Mouse (Mus musculus) kidney, embryonic 14.5 days (tissue): ENCODE results near the gene Inpp5f. TPM values are rescaled to one million over a fixed set of nuclear protein-coding genes. Genes with fewer than 3 reads are reported as not detected.

ENCODE experiments used
- ATAC-seq: fragments of 200-750 bp; cut with Nextera tagmentation; 2 replicates; pipeline ENCODE4 v1.8.0; 2017; ENCODE audit warnings: moderate number of reproducible peaks, mild to moderate bottlenecking, moderate TSS enrichment, moderate library complexity; ENCODE audit not compliant: low FRiP score, low TSS enrichment
- H3K27ac ChIP-seq: fragments of 300-500 bp; sonication (generic); 2 replicates; pipeline ENCODE4 v1.5.1; 2014; ENCODE audit warnings: low read depth, mild to moderate bottlenecking, low read length, moderate library complexity, mixed read lengths
- H3K27me3 ChIP-seq: fragments of 300-500 bp; sonication (generic); 2 replicates; pipeline ENCODE4 v1.6.1; 2014; ENCODE audit warnings: mild to moderate bottlenecking, low read length; ENCODE audit not compliant: control insufficient read depth, insufficient read depth
- H3K36me3 ChIP-seq: fragments of 300-500 bp; sonication (generic); 2 replicates; pipeline ENCODE4 v1.6.1; 2014; ENCODE audit warnings: low read length, mixed read lengths; ENCODE audit not compliant: control insufficient read depth, insufficient read depth
- H3K4me1 ChIP-seq: fragments of 300-500 bp; sonication (generic); 2 replicates; pipeline ENCODE4 v1.6.1; 2014; ENCODE audit warnings: low read length, mixed read lengths; ENCODE audit not compliant: control insufficient read depth, insufficient read depth
- H3K4me2 ChIP-seq: fragments of 300-500 bp; sonication (generic); replicated peaks from 2 replicates; pipeline ENCODE4 v1.6.1; 2014; ENCODE audit warnings: low read depth, mild to moderate bottlenecking, low read length
- H3K4me3 ChIP-seq: fragments of 300-500 bp; sonication (generic); 2 replicates; pipeline ENCODE4 v1.5.1; 2014; ENCODE audit warnings: mild to moderate bottlenecking, low read length
- H3K9ac ChIP-seq: fragments of 300-500 bp; sonication (generic); 2 replicates; pipeline ENCODE4 v1.6.1; 2014; ENCODE audit warnings: low read depth, mild to moderate bottlenecking, low read length, moderate library complexity
- H3K9me3 ChIP-seq: fragments of 300-500 bp; sonication (generic); 2 replicates; pipeline ENCODE4 v1.6.1; 2016; ENCODE audit warnings: low read length; ENCODE audit not compliant: control insufficient read depth
- WGBS: fragments of 180-500 bp; shearing (Covaris S2); extraction: QIAGEN DNeasy Blood & Tissue Kit; methylation state at CpG from one replicate; pipeline ENCODE4 v1.1.7; 2014; 5-methylcytosine and 5-hydroxymethylcytosine counted together
- polyA plus RNA-seq: library from polyadenylated mRNA; unstranded; fragments of >200 nt; fragmentation: Nextera tagmentation; extraction: Ambion mirVana; gene quantifications from 2 replicates; pipeline ENCODE4 v1.2.1, GENCODE M21; 2014

The Inpp5f gene
- polyA plus RNA-seq, 1 experiment from 2014 or later: 36.5 TPM

DNA sequence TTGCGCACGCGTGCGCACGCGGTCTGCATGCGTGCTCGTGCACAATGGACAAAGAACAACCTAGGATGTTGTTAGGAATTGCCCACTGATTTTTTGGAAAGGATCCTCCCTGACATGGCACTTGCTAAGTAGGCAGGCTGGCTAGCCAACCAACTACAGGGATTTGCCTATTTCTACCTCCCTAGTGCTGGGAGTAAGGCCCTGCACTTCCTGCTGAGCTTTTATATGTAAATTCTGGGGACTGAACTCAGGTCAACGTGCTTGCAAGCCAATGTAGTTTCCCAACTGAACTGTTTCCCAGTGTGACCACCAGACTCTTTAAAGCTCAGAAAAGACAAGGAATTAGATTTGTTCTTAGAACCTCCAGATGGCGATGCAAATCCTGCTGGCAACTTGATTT lies 115.9 kb downstream of the Inpp5f start:
- H3K36me3 ChIP-seq: peaks cover 14% of the 10 kb centered on the region; the same call in 1 of the 2 replicates
- no peak overlapping the region for H3K9ac ChIP-seq
- no peaks in the 10 kb centered on the region for H3K27me3 ChIP-seq
- H3K27ac ChIP-seq: no peak overlapping the region
- no peak overlapping the region for H3K4me2 ChIP-seq
- no peak for ATAC-seq
- 71% methylated on average over 10 of the region's 10 CpGs for WGBS
- H3K4me3 ChIP-seq: no peak overlapping the region
- H3K4me1 ChIP-seq: no peaks in the 10 kb centered on the region
- no peaks in the 10 kb centered on the region for H3K9me3 ChIP-seq

- peaks cover 7% of the 10 kb centered on the region; the same call in 1 of the 2 replicates for H3K36me3 ChIP-seq
- H3K4me3 ChIP-seq: no peak overlapping the region
- no peaks in the 10 kb centered on the region for H3K9me3 ChIP-seq
- WGBS: 62% methylated on average over 5 of the region's 5 CpGs
- no peak for ATAC-seq
- no peak overlapping the region for H3K4me2 ChIP-seq
- no peaks in the 10 kb centered on the region for H3K4me1 ChIP-seq
- H3K9ac ChIP-seq: no peak overlapping the region
- no peaks in the 10 kb centered on the region for H3K27me3 ChIP-seq
- H3K27ac ChIP-seq: no peak overlapping the region
Measured at GRCm38 (mm10) chr7:128727701-128728100, 116.6 kb downstream of the Inpp5f start.

GRCm38 (mm10) chr7:128728738-128729137 lies 117.6 kb downstream of the Inpp5f start:
- Histone ChIP-seq H3K4me2 (no peak overlapping the region), H3K27me3 (no peaks in the 10 kb centered on the region), H3K4me3 (no peak overlapping the region), H3K4me1 (no peaks in the 10 kb centered on the region), H3K36me3 (no peaks in the 10 kb centered on the region), H3K9me3 (no peaks in the 10 kb centered on the region), H3K9ac (no peak overlapping the region), H3K27ac (no peak overlapping the region)
- WGBS: 70% methylated on average over 10 of the region's 10 CpGs
- peak; percentile 25; the same call in 1 of the 2 replicates for ATAC-seq

GRCm38 (mm10) chr7:128731585-128731984 lies 120.5 kb downstream of the Inpp5f start:
- 76% methylated on average over 2 of the region's 2 CpGs for WGBS
- no peaks in the 10 kb centered on the region for H3K36me3 ChIP-seq
- ATAC-seq: no peak
- H3K4me3 ChIP-seq: no peak overlapping the region
- H3K27me3 ChIP-seq: no peaks in the 10 kb centered on the region
- no peaks in the 10 kb centered on the region for H3K4me1 ChIP-seq
- H3K9me3 ChIP-seq: no peaks in the 10 kb centered on the region
- no peak overlapping the region for H3K27ac ChIP-seq
- no peak overlapping the region for H3K4me2 ChIP-seq
- no peak overlapping the region for H3K9ac ChIP-seq

- Histone ChIP-seq H3K9ac (peak overlapping the region; percentile 98; the same call in 1 of the 2 replicates), H3K4me1 (peaks cover 15% of the 10 kb centered on the region), H3K27me3 (no peaks in the 10 kb centered on the region), H3K27ac (no peak overlapping the region), H3K4me2 (peak overlapping the region; percentile 90), H3K9me3 (no peaks in the 10 kb centered on the region), H3K4me3 (peak overlapping the region; percentile 98; the same call in 1 of the 2 replicates), H3K36me3 (no peaks in the 10 kb centered on the region)
- 67% methylated on average over 5 of the region's 5 CpGs for WGBS
- no peak for ATAC-seq
Measured at GRCm38 (mm10) chr7:128738041-128738440, 126.9 kb downstream of the Inpp5f start.

GRCm38 (mm10) chr7:128739116-128739461 lies 128.0 kb downstream of the Inpp5f start:
- H3K27ac ChIP-seq: no peak overlapping the region
- H3K4me1 ChIP-seq: peaks cover 17% of the 10 kb centered on the region
- no peaks in the 10 kb centered on the region for H3K36me3 ChIP-seq
- H3K27me3 ChIP-seq: no peaks in the 10 kb centered on the region
- no peaks in the 10 kb centered on the region for H3K9me3 ChIP-seq
- 2% methylated on average over 15 of the region's 15 CpGs for WGBS
- H3K4me3 ChIP-seq: peak overlapping the region; percentile 98
- peak overlapping the region; percentile 98 for H3K9ac ChIP-seq
- ATAC-seq: no peak
- peak overlapping the region; percentile 90 for H3K4me2 ChIP-seq

DNA sequence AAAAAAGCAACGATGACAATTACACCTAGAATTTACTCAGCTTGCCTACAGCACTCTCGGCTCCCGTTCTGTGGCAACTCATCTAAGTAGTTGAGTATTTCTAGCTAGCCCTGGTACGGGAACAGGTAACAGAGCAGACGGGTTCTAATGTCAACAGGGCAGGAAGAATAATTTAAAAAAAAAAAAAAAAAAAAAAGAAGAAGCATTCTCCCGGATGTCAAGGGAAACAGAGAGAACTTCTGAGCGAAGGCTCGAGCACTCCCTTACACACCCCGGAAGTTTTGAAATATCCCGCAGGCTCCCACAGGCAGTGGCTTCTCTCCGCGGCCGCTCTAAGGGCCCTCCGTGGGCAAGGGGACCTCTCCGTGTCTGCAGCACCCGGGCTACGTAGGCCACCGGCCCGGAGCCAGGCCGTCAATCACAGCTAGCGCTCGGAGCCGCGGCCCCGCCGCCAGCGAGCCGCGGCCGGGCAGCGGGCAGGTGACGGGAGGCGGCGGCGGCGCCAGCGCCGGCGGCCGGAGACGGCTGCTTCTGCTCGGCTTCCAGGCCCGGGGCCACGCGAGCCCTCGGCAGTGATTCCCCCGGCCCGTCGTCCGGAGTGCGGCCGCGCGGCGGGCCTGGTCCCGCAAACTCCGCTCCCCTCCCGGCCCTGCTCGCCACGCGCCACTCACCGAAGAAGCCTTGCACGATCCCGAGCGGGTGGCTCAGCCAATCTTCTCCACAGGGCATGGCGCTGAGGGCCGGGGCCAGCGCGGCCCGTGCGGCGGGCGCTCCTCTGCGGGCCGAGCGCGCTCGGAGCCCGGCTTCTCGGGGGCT lies 128.5 kb downstream of the Inpp5f start:
- peak overlapping the region; percentile 87; the same call in 1 of the 2 replicates for H3K27ac ChIP-seq
- H3K4me1 ChIP-seq: peaks cover 19% of the 10 kb centered on the region
- ATAC-seq: peak; percentile 45
- H3K4me2 ChIP-seq: peak overlapping the region; percentile 90
- peak overlapping the region; percentile 98 for H3K4me3 ChIP-seq
- WGBS: under 1% methylated on average over 75 of the region's 80 CpGs
- H3K9ac ChIP-seq: peak overlapping the region; percentile 98
- no peaks in the 10 kb centered on the region for H3K9me3 ChIP-seq
- no peaks in the 10 kb centered on the region for H3K27me3 ChIP-seq
- no peaks in the 10 kb centered on the region for H3K36me3 ChIP-seq

GRCm38 (mm10) chr7:128740334-128740733 lies 129.2 kb downstream of the Inpp5f start, which contains the start of gene Mcmbp:
Gene Mcmbp (minus strand): TSS chr7:128740495.
- peak within 1 kb of the TSS; percentile 87; the same call in 1 of the 2 replicates for H3K27ac ChIP-seq
- H3K9ac ChIP-seq: peak within 1 kb of the TSS; percentile 98
- H3K4me3 ChIP-seq: peak within 1 kb of the TSS; percentile 98
- no peaks in the 10 kb centered on the region for H3K27me3 ChIP-seq
- ATAC-seq: peak; percentile 88
- peaks cover 19% of the 10 kb centered on the region for H3K4me1 ChIP-seq
- no peaks in the 10 kb centered on the region for H3K9me3 ChIP-seq
- WGBS: under 1% methylated on average over 28 of the region's 35 CpGs
- H3K36me3 ChIP-seq: no peaks in the 10 kb centered on the region
- peak within 1 kb of the TSS; percentile 90 for H3K4me2 ChIP-seq

DNA sequence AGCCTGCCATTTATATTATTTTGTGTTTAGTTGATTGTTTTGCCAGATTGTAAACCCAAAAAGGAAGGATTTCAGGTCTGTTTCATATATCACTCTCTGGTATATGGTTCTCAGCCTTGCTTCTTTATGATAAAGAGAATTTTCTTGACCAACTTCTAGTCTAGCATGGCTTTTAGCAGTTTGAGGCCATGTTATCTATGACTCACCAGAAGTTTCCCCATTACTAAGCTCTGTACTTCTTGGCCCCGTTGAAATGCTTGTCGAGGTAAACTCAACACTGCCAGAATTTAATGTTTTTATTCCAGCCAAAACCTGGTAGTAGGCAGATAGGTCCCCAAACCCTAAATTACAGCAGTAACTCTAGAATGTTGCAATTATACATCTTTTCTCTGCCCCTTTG lies 132.8 kb downstream of the Inpp5f start:
- H3K9me3 ChIP-seq: no peaks in the 10 kb centered on the region
- 63% methylated on average over 2 of the region's 2 CpGs for WGBS
- H3K4me2 ChIP-seq: peak overlapping the region; percentile 64
- peaks cover 23% of the 10 kb centered on the region for H3K4me1 ChIP-seq
- H3K9ac ChIP-seq: no peak overlapping the region
- H3K27ac ChIP-seq: no peak overlapping the region
- H3K36me3 ChIP-seq: no peaks in the 10 kb centered on the region
- peak overlapping the region; percentile 96 for H3K4me3 ChIP-seq
- no peaks in the 10 kb centered on the region for H3K27me3 ChIP-seq
- ATAC-seq: no peak
